Mouse (Mus musculus): Measurements from ENCODE around the gene Dscam. TPM values are rescaled to one million over a fixed set of nuclear protein-coding genes. Genes with fewer than 3 reads are reported as not detected.
A peak's percentile ranks its signal among the peaks of the same experiment; 100 is the strongest.

The Dscam gene
- polyA plus RNA-seq, 1 experiment, result 32.8 TPM

GRCm38 (mm10) chr16:96629623-96630022, 540.9 kb downstream of the Dscam start:
- DNase-seq (ENCODE audit: low read depth), result no peak
- no peak for TF ChIP-seq CTCF (IDR thresholded peaks at IDR 0.05; ENCODE audit: borderline replicate concordance, extremely low read depth, insufficient read depth, insufficient read length)
- no peak for TF ChIP-seq POLR2A (IDR thresholded peaks at IDR 0.05; ENCODE audit: borderline replicate concordance, extremely low read depth, insufficient read depth, insufficient read length, poor library complexity, severe bottlenecking)

GRCm38 (mm10) chr16:96625468-96625867, 545.1 kb downstream of the Dscam start:
- DNase-seq (ENCODE audit: low read depth), result no peak
- no peak for TF ChIP-seq POLR2A (IDR thresholded peaks at IDR 0.05; ENCODE audit: borderline replicate concordance, extremely low read depth, insufficient read depth, insufficient read length, poor library complexity, severe bottlenecking)
- no peak for TF ChIP-seq CTCF (IDR thresholded peaks at IDR 0.05; ENCODE audit: borderline replicate concordance, extremely low read depth, insufficient read depth, insufficient read length)

- TF ChIP-seq POLR2A (IDR thresholded peaks at IDR 0.05; ENCODE audit: borderline replicate concordance, extremely low read depth, insufficient read depth, insufficient read length, poor library complexity, severe bottlenecking) (no peak), CTCF (IDR thresholded peaks at IDR 0.05; ENCODE audit: borderline replicate concordance, extremely low read depth, insufficient read depth, insufficient read length) (no peak)
- DNase-seq (ENCODE audit: low read depth), result peak; percentile 64
Observed at GRCm38 (mm10) chr16:96624570-96625411, 545.8 kb downstream of the Dscam start.

- TF ChIP-seq CTCF (IDR thresholded peaks at IDR 0.05; ENCODE audit: borderline replicate concordance, extremely low read depth, insufficient read depth, insufficient read length), result no peak
- TF ChIP-seq POLR2A (IDR thresholded peaks at IDR 0.05; ENCODE audit: borderline replicate concordance, extremely low read depth, insufficient read depth, insufficient read length, poor library complexity, severe bottlenecking), result no peak
- DNase-seq (ENCODE audit: low read depth), result peak; percentile 45
Observed at GRCm38 (mm10) chr16:96620861-96621260, 549.7 kb downstream of the Dscam start.

- DNase-seq (ENCODE audit: low read depth), result peak; percentile 94
- no peak for TF ChIP-seq POLR2A (IDR thresholded peaks at IDR 0.05; ENCODE audit: borderline replicate concordance, extremely low read depth, insufficient read depth, insufficient read length, poor library complexity, severe bottlenecking)
- TF ChIP-seq CTCF (IDR thresholded peaks at IDR 0.05; ENCODE audit: borderline replicate concordance, extremely low read depth, insufficient read depth, insufficient read length), result no peak
Observed at GRCm38 (mm10) chr16:96620402-96620801, 550.1 kb downstream of the Dscam start.

- TF ChIP-seq POLR2A (IDR thresholded peaks at IDR 0.05; ENCODE audit: borderline replicate concordance, extremely low read depth, insufficient read depth, insufficient read length, poor library complexity, severe bottlenecking) (no peak), CTCF (IDR thresholded peaks at IDR 0.05; ENCODE audit: borderline replicate concordance, extremely low read depth, insufficient read depth, insufficient read length) (no peak)
- peak; percentile 26 for DNase-seq (ENCODE audit: low read depth)
Observed at GRCm38 (mm10) chr16:96617772-96618171, 552.8 kb downstream of the Dscam start.

GRCm38 (mm10) chr16:96613275-96613674, 557.3 kb downstream of the Dscam start:
- TF ChIP-seq POLR2A (IDR thresholded peaks at IDR 0.05; ENCODE audit: borderline replicate concordance, extremely low read depth, insufficient read depth, insufficient read length, poor library complexity, severe bottlenecking) (no peak), CTCF (IDR thresholded peaks at IDR 0.05; ENCODE audit: borderline replicate concordance, extremely low read depth, insufficient read depth, insufficient read length) (no peak)
- no peak for DNase-seq (ENCODE audit: low read depth)

- peak; percentile 55 for DNase-seq (ENCODE audit: low read depth)
- TF ChIP-seq CTCF (IDR thresholded peaks at IDR 0.05; ENCODE audit: borderline replicate concordance, extremely low read depth, insufficient read depth, insufficient read length) (peak; percentile 47; the same call in 1 of the 2 replicates), POLR2A (IDR thresholded peaks at IDR 0.05; ENCODE audit: borderline replicate concordance, extremely low read depth, insufficient read depth, insufficient read length, poor library complexity, severe bottlenecking) (no peak)
Observed at GRCm38 (mm10) chr16:96610806-96611205, 559.7 kb downstream of the Dscam start.

GRCm38 (mm10) chr16:96602206-96602605, 568.3 kb downstream of the Dscam start:
- no peak for TF ChIP-seq CTCF (IDR thresholded peaks at IDR 0.05; ENCODE audit: borderline replicate concordance, extremely low read depth, insufficient read depth, insufficient read length)
- TF ChIP-seq POLR2A (IDR thresholded peaks at IDR 0.05; ENCODE audit: borderline replicate concordance, extremely low read depth, insufficient read depth, insufficient read length, poor library complexity, severe bottlenecking), result no peak
- DNase-seq (ENCODE audit: low read depth), result no peak

GRCm38 (mm10) chr16:96600791-96601190, 569.8 kb downstream of the Dscam start:
- DNase-seq (ENCODE audit: low read depth), result no peak
- TF ChIP-seq POLR2A (IDR thresholded peaks at IDR 0.05; ENCODE audit: borderline replicate concordance, extremely low read depth, insufficient read depth, insufficient read length, poor library complexity, severe bottlenecking) (no peak), CTCF (IDR thresholded peaks at IDR 0.05; ENCODE audit: borderline replicate concordance, extremely low read depth, insufficient read depth, insufficient read length) (no peak)

GRCm38 (mm10) chr16:96599401-96600060, 571.0 kb downstream of the Dscam start:
- DNase-seq (ENCODE audit: low read depth), result peak; percentile 1
- TF ChIP-seq CTCF (IDR thresholded peaks at IDR 0.05; ENCODE audit: borderline replicate concordance, extremely low read depth, insufficient read depth, insufficient read length) (no peak), POLR2A (IDR thresholded peaks at IDR 0.05; ENCODE audit: borderline replicate concordance, extremely low read depth, insufficient read depth, insufficient read length, poor library complexity, severe bottlenecking) (no peak)
